Mouse (Mus musculus) midbrain, embryonic 13.5 days (tissue): ENCODE results near the gene Usp21. TPM values are rescaled to one million over a fixed set of nuclear protein-coding genes. Genes with fewer than 3 reads are reported as not detected.

ENCODE experiments used
- ATAC-seq: fragments of 200-750 bp; cut with Nextera tagmentation; 2 replicates; pipeline ENCODE4 v1.8.0; 2017; ENCODE audit warnings: mild to moderate bottlenecking, moderate TSS enrichment, moderate library complexity
- H3K27ac ChIP-seq: fragments of 300-500 bp; sonication (generic); 2 replicates; pipeline ENCODE4 v1.5.1; 2015; ENCODE audit warnings: inconsistent platforms, mild to moderate bottlenecking, moderate library complexity
- H3K27me3 ChIP-seq: fragments of 300-500 bp; sonication (generic); 2 replicates; pipeline ENCODE4 v1.6.1; 2015; ENCODE audit warnings: mild to moderate bottlenecking, inconsistent platforms
- H3K36me3 ChIP-seq: fragments of 300-500 bp; sonication (generic); 2 replicates; pipeline ENCODE4 v1.6.1; 2015; ENCODE audit warnings: mild to moderate bottlenecking, inconsistent platforms
- H3K4me1 ChIP-seq: fragments of 300-500 bp; sonication (generic); replicated peaks from 2 replicates; pipeline ENCODE4 v1.6.1; 2015; ENCODE audit warnings: inconsistent platforms
- H3K4me2 ChIP-seq: fragments of 300-500 bp; sonication (generic); replicated peaks from 2 replicates; pipeline ENCODE4 v1.6.1; 2015; ENCODE audit warnings: moderate library complexity, mild to moderate bottlenecking, inconsistent platforms
- H3K4me3 ChIP-seq: fragments of 300-500 bp; sonication (generic); replicated peaks from 2 replicates; pipeline ENCODE4 v1.5.1; 2015; ENCODE audit warnings: mild to moderate bottlenecking, inconsistent platforms
- H3K9ac ChIP-seq: fragments of 300-500 bp; sonication (generic); replicated peaks from 2 replicates; pipeline ENCODE4 v1.6.1; 2015; ENCODE audit warnings: mild to moderate bottlenecking, inconsistent platforms
- H3K9me3 ChIP-seq: fragments of 300-500 bp; sonication (generic); 2 replicates; pipeline ENCODE4 v1.6.1; 2016; ENCODE audit warnings: mild to moderate bottlenecking, inconsistent platforms
- WGBS: fragments of 180-500 bp; shearing (Covaris S2); methylation state at CpG from one replicate; pipeline ENCODE4 v1.1.7; 2015; 5-methylcytosine and 5-hydroxymethylcytosine counted together
- polyA plus RNA-seq: library from polyadenylated mRNA; unstranded; fragments of >200 nt; fragmentation: Nextera tagmentation; extraction: Ambion mirVana; gene quantifications from 2 replicates; pipeline ENCODE4 v1.2.1, GENCODE M21; 2015

Usp21 gene
- polyA plus RNA-seq, 1 experiment from 2014 or later, result 121 TPM

DNA sequence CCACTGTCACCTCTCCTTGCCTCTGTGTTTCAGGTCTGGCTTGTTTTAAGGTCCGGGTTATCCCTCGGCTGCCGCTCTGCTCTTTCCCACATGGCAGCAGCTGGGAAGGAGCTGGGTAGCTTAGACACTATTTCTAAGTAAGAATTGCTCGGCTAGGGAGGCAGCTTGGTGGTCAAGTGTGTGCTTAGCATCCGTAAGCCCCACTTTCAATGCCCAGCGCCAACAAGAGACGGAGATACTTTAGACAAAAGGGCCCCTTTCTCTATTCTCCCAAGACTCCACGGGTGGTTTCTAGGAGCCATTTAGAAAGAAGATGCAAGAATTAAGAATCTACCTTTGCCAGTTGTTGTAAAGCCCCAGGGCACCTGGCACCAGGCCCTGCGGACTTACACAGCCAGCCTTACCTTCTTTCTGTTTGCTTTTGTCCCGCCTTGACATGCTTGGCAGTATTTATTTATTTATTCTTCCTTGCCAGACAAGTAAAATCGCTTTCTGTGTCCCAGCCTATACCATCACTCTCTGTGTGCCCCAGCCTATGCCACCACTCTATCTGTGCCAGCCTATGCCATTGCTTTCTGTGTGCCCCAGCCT lies 12.6 kb downstream of the Usp21 start:
- Histone ChIP-seq H3K4me1 (peaks cover 25% of the 10 kb centered on the region), H3K9me3 (no peaks in the 10 kb centered on the region), H3K36me3 (peaks cover 70% of the 10 kb centered on the region), H3K4me3 (no peak overlapping the region), H3K4me2 (no peak overlapping the region), H3K27ac (no peak overlapping the region), H3K27me3 (no peaks in the 10 kb centered on the region), H3K9ac (no peak overlapping the region)
- WGBS, result 83% methylated on average over 11 of the region's 11 CpGs
- ATAC-seq, result no peak

DNA sequence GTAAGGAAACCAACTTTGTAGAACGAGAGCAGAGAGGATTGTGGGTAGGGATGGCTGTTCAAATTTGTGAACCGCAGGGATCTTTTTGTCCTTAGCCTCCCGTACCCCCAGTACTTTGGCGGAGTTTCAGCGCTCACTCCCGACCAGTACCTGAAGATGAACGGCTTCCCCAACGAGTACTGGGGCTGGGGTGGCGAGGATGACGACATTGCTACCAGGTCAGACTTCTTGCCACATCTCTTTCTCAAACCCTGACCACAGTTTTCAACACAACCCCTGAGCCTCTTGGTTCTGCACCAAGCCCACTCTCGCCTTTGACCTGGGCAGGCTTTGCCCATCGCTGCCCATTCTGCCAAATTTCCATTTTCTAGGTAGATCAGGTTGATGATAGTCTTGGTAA lies 13.6 kb downstream of the Usp21 start:
- 93% methylated on average over 12 of the region's 12 CpGs for WGBS
- no peak overlapping the region for H3K4me2 ChIP-seq
- no peak overlapping the region for H3K9ac ChIP-seq
- peaks cover 20% of the 10 kb centered on the region for H3K4me1 ChIP-seq
- no peaks in the 10 kb centered on the region for H3K27me3 ChIP-seq
- no peak for ATAC-seq
- H3K9me3 ChIP-seq, result no peaks in the 10 kb centered on the region
- peaks cover 70% of the 10 kb centered on the region for H3K36me3 ChIP-seq
- no peak overlapping the region for H3K27ac ChIP-seq
- no peak overlapping the region for H3K4me3 ChIP-seq

GRCm38 (mm10) chr1:171272086-171272485 lies 15.7 kb downstream of the Usp21 start:
- Histone ChIP-seq H3K9me3 (no peaks in the 10 kb centered on the region), H3K4me3 (0 out of 2 replicates have a peak overlapping the region, but pooled peaks have one; percentile 62), H3K27me3 (0 out of 2 replicates have a peak, but pooled peaks cover under 1% of the 10 kb centered on the region), H3K4me1 (peaks cover 20% of the 10 kb centered on the region), H3K27ac (no peak overlapping the region), H3K9ac (no peak overlapping the region), H3K4me2 (0 out of 2 replicates have a peak overlapping the region, but pooled peaks have one; percentile 96), H3K36me3 (peaks cover 54% of the 10 kb centered on the region)
- ATAC-seq, result no peak
- 98% methylated on average over 3 of the region's 3 CpGs for WGBS

- no peak for ATAC-seq
- Histone ChIP-seq H3K4me3 (peak overlapping the region; percentile 62; the same call in 1 of the 2 replicates), H3K4me2 (peak overlapping the region; percentile 96), H3K36me3 (peaks cover 49% of the 10 kb centered on the region), H3K27ac (no peak overlapping the region), H3K9ac (no peak overlapping the region), H3K4me1 (peaks cover 20% of the 10 kb centered on the region), H3K9me3 (no peaks in the 10 kb centered on the region), H3K27me3 (0 out of 2 replicates have a peak, but pooled peaks cover 3% of the 10 kb centered on the region)
- WGBS, result 70% methylated on average over 10 of the region's 10 CpGs
These were observed 16.2 kb downstream of the Usp21 start for GRCm38 (mm10) chr1:171271622-171272021.

GRCm38 (mm10) chr1:171271196-171271595 lies 16.6 kb downstream of the Usp21 start:
- Histone ChIP-seq H3K4me1 (peaks cover 20% of the 10 kb centered on the region), H3K27me3 (0 out of 2 replicates have a peak, but pooled peaks cover 3% of the 10 kb centered on the region), H3K27ac (no peak overlapping the region), H3K36me3 (peaks cover 45% of the 10 kb centered on the region), H3K4me3 (peak overlapping the region; percentile 62), H3K4me2 (peak overlapping the region; percentile 96), H3K9ac (peak overlapping the region; percentile 89), H3K9me3 (no peaks in the 10 kb centered on the region)
- ATAC-seq, result no peak
- 63% methylated on average over 9 of the region's 9 CpGs for WGBS

DNA sequence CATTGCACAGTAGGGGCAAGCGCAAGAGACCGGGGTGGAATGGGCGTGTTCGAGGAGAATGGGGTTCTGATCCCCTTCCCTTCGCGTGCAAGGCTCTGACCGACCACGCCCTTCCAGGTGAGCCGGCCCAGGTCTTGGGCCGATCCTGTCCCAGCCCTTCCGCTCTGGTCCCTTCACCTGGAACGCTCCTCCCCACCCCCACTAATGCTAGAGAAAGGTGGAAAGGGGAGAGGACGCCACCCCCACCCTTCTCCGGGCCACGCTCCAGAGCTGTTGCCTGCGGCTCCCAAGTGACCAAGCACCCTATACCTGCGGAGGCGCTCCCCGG lies 17.3 kb downstream of the Usp21 start:
- Histone ChIP-seq H3K27me3 (0 out of 2 replicates have a peak, but pooled peaks cover 3% of the 10 kb centered on the region), H3K9ac (peak overlapping the region; percentile 89), H3K36me3 (peaks cover 38% of the 10 kb centered on the region), H3K9me3 (no peaks in the 10 kb centered on the region), H3K4me3 (peak overlapping the region; percentile 62), H3K27ac (no peak overlapping the region), H3K4me1 (peaks cover 20% of the 10 kb centered on the region), H3K4me2 (peak overlapping the region; percentile 96)
- peak; percentile 88 for ATAC-seq
- under 1% methylated on average over 19 of the region's 19 CpGs for WGBS

DNA sequence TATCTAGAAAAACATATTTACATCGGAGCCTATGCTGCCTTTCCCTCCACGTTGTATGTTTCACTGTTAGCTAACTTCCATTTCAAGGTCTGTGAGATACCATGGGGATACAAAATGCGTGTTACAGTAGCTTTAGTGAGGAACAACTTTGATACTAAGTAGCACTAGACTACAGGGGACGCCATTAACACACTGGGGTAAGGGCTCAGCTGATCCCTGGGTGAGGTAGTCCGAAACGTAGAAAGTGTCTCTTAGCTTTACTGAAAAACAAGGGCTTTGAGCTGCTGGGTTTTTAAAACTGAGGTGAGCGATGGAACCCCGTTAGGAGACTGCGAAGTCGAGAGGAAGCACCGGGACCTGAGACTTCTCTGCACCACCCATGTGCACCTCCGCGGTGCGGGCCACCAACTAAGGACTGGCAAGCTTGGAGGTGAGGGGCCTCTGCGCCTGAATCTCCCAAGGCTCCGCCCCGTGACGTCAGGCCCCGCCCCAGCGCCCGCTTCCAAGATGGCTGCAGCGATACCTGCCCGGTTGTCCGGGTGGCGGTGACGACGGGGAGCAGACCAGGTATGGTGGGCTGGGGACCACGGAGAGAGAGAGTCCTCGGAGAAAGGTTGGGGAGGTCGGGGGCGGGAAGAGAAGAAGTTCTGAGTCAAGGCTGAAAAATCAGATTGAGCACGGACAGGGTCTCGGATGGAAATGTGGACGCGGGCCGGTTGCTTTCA lies 17.8 kb downstream of the Usp21 start, which contains the start of gene B4galt3:
B4galt3 (plus strand) TSS at position 481 of the 725 bp plus-strand sequence.
- H3K4me3 ChIP-seq, result peak within 1 kb of the TSS; percentile 62
- peaks cover 20% of the 10 kb centered on the region for H3K4me1 ChIP-seq
- peak within 1 kb of the TSS; percentile 40 for H3K27ac ChIP-seq
- no peaks in the 10 kb centered on the region for H3K9me3 ChIP-seq
- peaks cover 7% of the 10 kb centered on the region; the same call in 1 of the 2 replicates for H3K27me3 ChIP-seq
- WGBS, result 4% methylated on average over 36 of the region's 36 CpGs
- peak within 1 kb of the TSS; percentile 89 for H3K9ac ChIP-seq
- H3K36me3 ChIP-seq, result peaks cover 33% of the 10 kb centered on the region
- peak within 1 kb of the TSS; percentile 96 for H3K4me2 ChIP-seq
- ATAC-seq, result peak; percentile 96

- Histone ChIP-seq H3K9ac (no peak overlapping the region), H3K27ac (no peak overlapping the region), H3K4me1 (peaks cover 23% of the 10 kb centered on the region), H3K36me3 (peaks cover 16% of the 10 kb centered on the region), H3K27me3 (peaks cover 8% of the 10 kb centered on the region; the same call in 1 of the 2 replicates), H3K4me2 (no peak overlapping the region), H3K9me3 (no peaks in the 10 kb centered on the region), H3K4me3 (no peak overlapping the region)
- no peak for ATAC-seq
- 66% methylated on average over 1 of the region's 1 CpGs for WGBS
These were observed 19.4 kb downstream of the Usp21 start for GRCm38 (mm10) chr1:171268341-171268740.

GRCm38 (mm10) chr1:171265971-171266744 lies 21.6 kb downstream of the Usp21 start:
- H3K27me3 ChIP-seq, result peaks cover 8% of the 10 kb centered on the region; the same call in 1 of the 2 replicates
- H3K9me3 ChIP-seq, result no peaks in the 10 kb centered on the region
- 88% methylated on average over 4 of the region's 4 CpGs for WGBS
- H3K9ac ChIP-seq, result no peak overlapping the region
- ATAC-seq, result no peak
- no peak overlapping the region for H3K4me2 ChIP-seq
- H3K27ac ChIP-seq, result no peak overlapping the region
- no peak overlapping the region for H3K4me3 ChIP-seq
- H3K36me3 ChIP-seq, result no peaks in the 10 kb centered on the region
- peaks cover 24% of the 10 kb centered on the region for H3K4me1 ChIP-seq

- Histone ChIP-seq H3K4me1 (peaks cover 12% of the 10 kb centered on the region), H3K9me3 (no peaks in the 10 kb centered on the region), H3K4me3 (no peak overlapping the region), H3K9ac (no peak overlapping the region), H3K36me3 (peaks cover 4% of the 10 kb centered on the region), H3K27me3 (peaks cover 8% of the 10 kb centered on the region; the same call in 1 of the 2 replicates), H3K4me2 (peak overlapping the region; percentile 55; the same call in 1 of the 2 replicates), H3K27ac (peak overlapping the region; percentile 70)
- 93% methylated on average over 3 of the region's 3 CpGs for WGBS
- ATAC-seq, result no peak
These were observed 23.9 kb downstream of the Usp21 start for GRCm38 (mm10) chr1:171263666-171264461.

DNA sequence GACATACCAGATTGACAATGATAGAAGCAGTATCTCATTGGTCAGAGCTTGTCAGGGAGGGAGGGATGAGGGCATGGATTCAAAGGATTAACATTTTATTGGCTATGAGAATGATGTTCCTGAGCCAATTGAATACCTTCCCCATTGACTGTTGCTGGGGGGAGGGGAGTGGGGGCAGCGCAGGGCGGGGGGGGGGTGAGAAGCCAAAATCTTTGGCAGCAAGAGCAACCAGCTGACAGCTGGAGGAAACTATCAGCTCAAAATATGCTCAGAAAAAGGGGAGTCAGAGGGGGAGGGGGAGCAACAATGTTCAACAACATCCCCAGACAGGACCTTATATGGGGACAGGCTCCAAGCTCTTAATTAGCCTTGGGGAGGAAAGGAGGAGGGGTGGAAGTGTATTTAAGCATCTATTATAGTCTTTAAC lies 24.6 kb downstream of the Usp21 start:
- Histone ChIP-seq H3K9ac (no peak overlapping the region), H3K27me3 (peaks cover 8% of the 10 kb centered on the region; the same call in 1 of the 2 replicates), H3K4me2 (peak overlapping the region; percentile 55), H3K27ac (peak overlapping the region; percentile 70), H3K4me1 (peaks cover 12% of the 10 kb centered on the region), H3K36me3 (peaks cover 7% of the 10 kb centered on the region), H3K9me3 (no peaks in the 10 kb centered on the region), H3K4me3 (peak overlapping the region; percentile 31; the same call in 1 of the 2 replicates)
- peak; percentile 95 for ATAC-seq
- 0% methylated on average over 2 of the region's 2 CpGs for WGBS
